Mouse (Mus musculus) kidney, adult 2 months (tissue): Measurements from ENCODE around the gene Dnah2. TPM values are rescaled to one million over a fixed set of nuclear protein-coding genes. Genes with fewer than 3 reads are reported as not detected.

Experiments
- DNase-seq: peaks from one replicate; pipeline ENCODE4 v3.0.0; 2021
- H3K27ac ChIP-seq: fragments of 200-500 bp; 2 replicates; pipeline ENCODE4 v1.5.1; 2012; ENCODE audit warnings: low read depth, low read length, control low read depth, inconsistent platforms; ENCODE audit not compliant: insufficient read depth
- H3K27me3 ChIP-seq: fragments of 200-500 bp; replicated peaks from 2 replicates; pipeline ENCODE4 v1.6.1; 2012; ENCODE audit warnings: mild to moderate bottlenecking, moderate library complexity, low read length, inconsistent platforms; ENCODE audit not compliant: control insufficient read depth, insufficient read depth
- H3K36me3 ChIP-seq: fragments of 200-500 bp; 2 replicates; pipeline ENCODE4 v1.6.1; 2012; ENCODE audit warnings: mild to moderate bottlenecking, moderate library complexity, low read length, inconsistent platforms; ENCODE audit not compliant: control insufficient read depth, insufficient read depth
- H3K4me1 ChIP-seq: fragments of 200-500 bp; 2 replicates; pipeline ENCODE4 v1.6.1; 2011; ENCODE audit warnings: low read length; ENCODE audit not compliant: control insufficient read depth, insufficient read depth
- H3K4me3 ChIP-seq: fragments of 200-500 bp; 2 replicates; pipeline ENCODE4 v1.5.1; 2011; ENCODE audit warnings: mild to moderate bottlenecking, low read depth, low read length, control low read depth; ENCODE audit not compliant: insufficient read depth
- CTCF ChIP-seq: fragments of 200-500 bp; conservative IDR thresholded peaks from 2 replicates; pipeline ENCODE4 v1.5.1; 2011; ENCODE audit warnings: low read depth, mild to moderate bottlenecking, control low read depth, low read length, moderate library complexity, mixed read lengths; ENCODE audit not compliant: insufficient read depth, insufficient read length
- POLR2A ChIP-seq: fragments of 200-500 bp; IDR thresholded peaks from one replicate; pipeline ENCODE4 v1.6.1; 2011; ENCODE audit warnings: low read depth, low read length, control low read depth
- WGBS: fragments of 180-500 bp; shearing (Covaris S2); methylation state at CpG from one replicate; pipeline ENCODE4 v1.1.7; 2018; 5-methylcytosine and 5-hydroxymethylcytosine counted together
- polyA plus RNA-seq: library from polyadenylated mRNA; depleted of rRNA; stranded (reverse); fragments of >200 nt; gene quantifications from 2 replicates; pipeline ENCODE4 v1.2.3, GENCODE M21; 2012; rRNA removed

Dnah2 gene
- polyA plus RNA-seq, 1 experiment = 0.50 TPM

- Histone ChIP-seq H3K4me3 (no peak overlapping the region), H3K27ac (peak overlapping the region; percentile 57; the same call in 1 of the 2 replicates), H3K36me3 (no peaks in the 10 kb centered on the region), H3K4me1 (peaks cover 8% of the 10 kb centered on the region), H3K27me3 (no peaks in the 10 kb centered on the region)
- no peak for DNase-seq
- TF ChIP-seq POLR2A (no peak), CTCF (no peak)
- WGBS = 36% methylated on average over 9 of the region's 9 CpGs
Measured at GRCm38 (mm10) chr11:69370817-69371215, 178.1 kb downstream of the Dnah2 start.

Other genes starting within 250 kb of the Dnah2 start
- gene Cntrob, start 225.3 kb downstream of the Dnah2 start, polyA plus RNA-seq = 4.6 and 5.7 TPM in 2 replicates
- 57.9 and 72.3 TPM in 2 replicates for gene Trappc1, start 225.1 kb downstream of the Dnah2 start, polyA plus RNA-seq
- gene Kcnab3, start 222.9 kb downstream of the Dnah2 start, polyA plus RNA-seq = 1.2 and 1.3 TPM in 2 replicates
- gene Rnf227, start 208.6 kb downstream of the Dnah2 start, polyA plus RNA-seq = 1.5 and 2.1 TPM in 2 replicates
- 168 and 175 TPM in 2 replicates for gene Chd3, start 179.7 kb downstream of the Dnah2 start, polyA plus RNA-seq
- gene Naa38, start 153.6 kb downstream of the Dnah2 start, polyA plus RNA-seq = 251 and 317 TPM in 2 replicates
- gene Cyb5d1, start 153.5 kb downstream of the Dnah2 start, polyA plus RNA-seq = 26.6 and 27.9 TPM in 2 replicates
- 25.4 and 25.8 TPM in 2 replicates for gene Tmem88, start 150.9 kb downstream of the Dnah2 start, polyA plus RNA-seq
- 8.8 and 10.5 TPM in 2 replicates for gene Kdm6b, start 135.4 kb downstream of the Dnah2 start, polyA plus RNA-seq
- 0.81 and 0.84 TPM in 2 replicates for gene Efnb3, start 11.1 kb upstream of the Dnah2 start, polyA plus RNA-seq
- 19.8 and 20.7 TPM in 2 replicates for gene Wrap53, start 31.1 kb upstream of the Dnah2 start, polyA plus RNA-seq
- 48.5 and 55.0 TPM in 2 replicates for gene Trp53, start 31.2 kb upstream of the Dnah2 start, polyA plus RNA-seq
- gene Atp1b2, start 56.8 kb upstream of the Dnah2 start, polyA plus RNA-seq = 20.0 and 22.5 TPM in 2 replicates
- 0.42 and 0.48 TPM in 2 replicates for gene Shbg, start 68.8 kb upstream of the Dnah2 start, polyA plus RNA-seq
- 16.7 and 18.8 TPM in 2 replicates for gene Sat2, start 72.9 kb upstream of the Dnah2 start, polyA plus RNA-seq
- gene Fxr2, start 83.9 kb upstream of the Dnah2 start, polyA plus RNA-seq = 49.9 and 50.8 TPM in 2 replicates
- 0.58 and 0.70 TPM in 2 replicates for gene Sox15, start 106.2 kb upstream of the Dnah2 start, polyA plus RNA-seq
- gene Mpdu1, start 113.5 kb upstream of the Dnah2 start, polyA plus RNA-seq = 143 and 147 TPM in 2 replicates
- 8.5 and 10.7 TPM in 2 replicates for gene Cd68, start 117.0 kb upstream of the Dnah2 start, polyA plus RNA-seq
- gene Eif4a1, start 123.3 kb upstream of the Dnah2 start, polyA plus RNA-seq = 200 and 244 TPM in 2 replicates
- gene Senp3, start 133.0 kb upstream of the Dnah2 start, polyA plus RNA-seq = 41.8 and 43.5 TPM in 2 replicates
- gene Tnfsf13, start 136.7 kb upstream of the Dnah2 start, polyA plus RNA-seq = 3.8 and 4.1 TPM in 2 replicates
- gene Tnfsf12, start 146.7 kb upstream of the Dnah2 start, polyA plus RNA-seq = 55.5 and 65.1 TPM in 2 replicates
- gene Tnfsfm13, start 147.0 kb upstream of the Dnah2 start, polyA plus RNA-seq = 11.0 and 11.6 TPM in 2 replicates
- 25.3 and 37.8 TPM in 2 replicates for gene Polr2a, start 209.5 kb upstream of the Dnah2 start, polyA plus RNA-seq
- 0.05 and 0.10 TPM in 2 replicates for gene Slc35g3, start 212.9 kb upstream of the Dnah2 start, polyA plus RNA-seq
- gene Zbtb4, start 216.8 kb upstream of the Dnah2 start, polyA plus RNA-seq = 22.3 and 24.4 TPM in 2 replicates
- gene Chrnb1, start 246.8 kb upstream of the Dnah2 start, polyA plus RNA-seq = 11.9 and 14.3 TPM in 2 replicates